Mouse (Mus musculus) megakaryocyte, embryonic 14.5 days (primary cell): ENCODE results near the gene Enpp3.

Experiments
- FLI1 ChIP-seq: IDR thresholded peaks from 2 replicates; pipeline ENCODE4 v1.6.1; 2012; ENCODE audit warnings: low read length, inconsistent platforms, mixed read lengths
- GATA1 ChIP-seq: IDR thresholded peaks from 3 replicates; pipeline ENCODE4 v1.6.1; 2012; ENCODE audit warnings: mixed read lengths, low read length, inconsistent platforms, borderline replicate concordance

DNA sequence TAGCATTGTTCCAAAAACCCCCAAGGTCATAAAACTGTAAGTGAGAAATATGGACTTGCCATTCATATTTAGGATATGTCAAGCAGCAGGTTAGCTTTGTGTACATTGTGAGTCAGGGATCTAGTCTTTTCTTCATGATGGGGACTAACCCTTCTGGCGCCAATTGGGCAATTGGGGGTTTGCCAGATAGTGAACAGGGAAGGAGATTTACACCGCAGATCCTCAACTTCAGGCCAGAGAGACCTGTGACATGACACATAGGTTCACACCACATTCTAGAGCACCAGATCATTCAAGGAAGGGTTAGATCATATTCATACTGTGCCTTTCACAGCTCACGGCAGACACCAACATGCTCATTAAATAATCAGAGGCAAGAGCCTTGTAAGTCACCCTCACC, 58.7 kb downstream of the Enpp3 start:
- no peak for TF ChIP-seq GATA1
- no peak for TF ChIP-seq FLI1
